Mouse (Mus musculus): ENCODE measurements at regions not wholly inside any gene's neighbourhood (a gene's known extent, or its start where the extent isn't known, plus 50 kb on each side); places are given as distances from the start of the nearest gene placed in this dataset.

- WGBS, result 74% methylated on average over 4 of the region's 4 CpGs
- H3K36me3 ChIP-seq (ENCODE audit: control insufficient read depth, insufficient read depth, low read length), result no peaks in the 10 kb centered on the region
- no peaks in the 10 kb centered on the region for H3K27me3 ChIP-seq (replicated peaks; ENCODE audit: control insufficient read depth, insufficient read depth, low read length)
- DNase-seq (ENCODE audit: low spot score), result no peak
- H3K4me2 ChIP-seq, result no peak overlapping the region
- no peak for ATAC-seq (replicated peaks; ENCODE audit: low FRiP score)
- H3K4me3 ChIP-seq (ENCODE audit: low read depth, low read length), result no peak overlapping the region
- H3K9me3 ChIP-seq (ENCODE audit: control insufficient read depth, low read length), result no peaks in the 10 kb centered on the region
- no peak overlapping the region for H3K9ac ChIP-seq (ENCODE audit: low read depth, low read length)
- H3K27ac ChIP-seq (ENCODE audit: low read depth, low read length), result no peak overlapping the region
- H3K4me1 ChIP-seq (replicated peaks; ENCODE audit: control insufficient read depth, insufficient read depth, low read length), result no peaks in the 10 kb centered on the region
Observed at GRCm38 (mm10) chr1:83752976-83753375, 345.0 kb upstream of the Sphkap start.

DNA sequence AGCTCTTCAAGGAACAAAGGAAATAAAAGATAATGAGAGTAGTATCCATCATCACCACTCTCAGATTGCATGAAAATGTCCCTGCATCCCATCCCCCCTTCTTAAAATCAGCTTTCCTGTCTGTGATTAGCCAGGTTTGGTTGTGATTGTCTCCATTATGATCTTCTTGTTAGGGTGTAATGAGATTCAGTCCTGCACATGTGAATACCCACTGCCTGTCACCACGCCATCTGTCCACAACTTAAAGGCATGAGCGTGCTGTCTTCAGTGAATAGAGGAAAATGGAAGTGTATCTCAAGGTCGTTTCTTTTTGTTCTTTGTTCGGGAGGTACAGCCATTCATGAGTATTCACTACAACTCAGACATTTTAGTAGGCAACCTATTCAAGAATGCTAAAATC lies 341.0 kb upstream of the Sphkap start:
- Histone ChIP-seq H3K36me3 (ENCODE audit: control insufficient read depth, insufficient read depth, low read length) (no peaks in the 10 kb centered on the region), H3K9ac (ENCODE audit: low read depth, low read length) (no peak overlapping the region), H3K27me3 (replicated peaks; ENCODE audit: control insufficient read depth, insufficient read depth, low read length) (no peaks in the 10 kb centered on the region), H3K4me2 (no peak overlapping the region), H3K9me3 (ENCODE audit: control insufficient read depth, low read length) (no peaks in the 10 kb centered on the region), H3K4me3 (ENCODE audit: low read depth, low read length) (no peak overlapping the region), H3K27ac (ENCODE audit: low read depth, low read length) (no peak overlapping the region), H3K4me1 (replicated peaks; ENCODE audit: control insufficient read depth, insufficient read depth, low read length) (no peaks in the 10 kb centered on the region)
- no peak for ATAC-seq (replicated peaks; ENCODE audit: low FRiP score)
- no peak for DNase-seq (ENCODE audit: low spot score)
- WGBS, result 72% methylated on average over 4 of the region's 4 CpGs

DNA sequence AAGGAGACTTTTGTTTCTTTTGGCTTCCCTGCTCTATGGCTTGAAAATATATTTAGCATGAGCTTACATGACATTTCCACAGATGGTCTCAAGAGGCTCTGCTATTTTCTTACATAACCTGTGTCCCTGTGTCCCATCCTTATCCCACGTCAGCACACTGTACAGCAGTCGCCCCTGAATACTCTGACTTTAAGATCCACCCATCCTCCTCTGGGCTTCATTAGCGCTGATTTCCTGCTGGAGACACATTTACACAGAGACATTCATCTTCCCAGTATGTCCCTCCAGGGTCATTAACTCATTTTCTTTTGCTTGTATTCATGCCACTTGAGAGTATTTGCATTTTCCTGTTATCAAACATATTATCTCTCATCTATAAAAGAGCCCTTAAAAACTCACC lies 340.1 kb upstream of the Sphkap start:
- no peak for ATAC-seq (replicated peaks; ENCODE audit: low FRiP score)
- DNase-seq (ENCODE audit: low spot score), result no peak
- Histone ChIP-seq H3K27ac (ENCODE audit: low read depth, low read length) (no peak overlapping the region), H3K4me1 (replicated peaks; ENCODE audit: control insufficient read depth, insufficient read depth, low read length) (no peaks in the 10 kb centered on the region), H3K4me3 (ENCODE audit: low read depth, low read length) (no peak overlapping the region), H3K36me3 (ENCODE audit: control insufficient read depth, insufficient read depth, low read length) (no peaks in the 10 kb centered on the region), H3K27me3 (replicated peaks; ENCODE audit: control insufficient read depth, insufficient read depth, low read length) (no peaks in the 10 kb centered on the region), H3K4me2 (no peak overlapping the region), H3K9ac (ENCODE audit: low read depth, low read length) (no peak overlapping the region), H3K9me3 (ENCODE audit: control insufficient read depth, low read length) (no peaks in the 10 kb centered on the region)
- WGBS, result 74% methylated on average over 3 of the region's 3 CpGs

DNA sequence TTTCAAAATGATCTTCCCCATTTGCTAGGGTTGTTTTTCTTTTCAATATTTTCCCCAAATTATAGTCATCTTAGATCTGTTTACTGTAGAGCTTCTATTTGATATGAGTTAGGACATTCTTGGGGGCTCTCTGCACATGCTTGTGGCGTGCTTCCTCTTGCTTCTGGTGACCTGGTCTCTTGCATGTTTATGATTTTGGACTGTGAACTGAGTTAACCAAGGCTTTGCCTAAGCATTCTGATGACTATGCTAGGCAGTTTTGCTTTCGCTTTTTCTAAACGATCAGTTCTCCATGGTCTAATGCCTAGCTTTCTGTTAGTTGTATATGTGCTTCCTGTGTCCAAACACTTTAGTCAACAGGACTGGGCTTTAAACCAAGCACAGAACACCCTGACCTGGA lies 339.4 kb upstream of the Sphkap start:
- no peaks in the 10 kb centered on the region for H3K9me3 ChIP-seq (ENCODE audit: control insufficient read depth, low read length)
- 80% methylated on average over 3 of the region's 3 CpGs for WGBS
- H3K4me1 ChIP-seq (replicated peaks; ENCODE audit: control insufficient read depth, insufficient read depth, low read length), result no peaks in the 10 kb centered on the region
- no peak overlapping the region for H3K4me3 ChIP-seq (ENCODE audit: low read depth, low read length)
- H3K36me3 ChIP-seq (ENCODE audit: control insufficient read depth, insufficient read depth, low read length), result no peaks in the 10 kb centered on the region
- no peak overlapping the region for H3K27ac ChIP-seq (ENCODE audit: low read depth, low read length)
- DNase-seq (ENCODE audit: low spot score), result no peak
- no peak overlapping the region for H3K9ac ChIP-seq (ENCODE audit: low read depth, low read length)
- H3K4me2 ChIP-seq, result no peak overlapping the region
- ATAC-seq (replicated peaks; ENCODE audit: low FRiP score), result no peak
- no peaks in the 10 kb centered on the region for H3K27me3 ChIP-seq (replicated peaks; ENCODE audit: control insufficient read depth, insufficient read depth, low read length)

GRCm38 (mm10) chr1:83746036-83746435 lies 338.0 kb upstream of the Sphkap start:
- Histone ChIP-seq H3K4me2 (no peak overlapping the region), H3K4me3 (ENCODE audit: low read depth, low read length) (no peak overlapping the region), H3K9me3 (ENCODE audit: control insufficient read depth, low read length) (no peaks in the 10 kb centered on the region), H3K36me3 (ENCODE audit: control insufficient read depth, insufficient read depth, low read length) (no peaks in the 10 kb centered on the region), H3K27me3 (replicated peaks; ENCODE audit: control insufficient read depth, insufficient read depth, low read length) (no peaks in the 10 kb centered on the region), H3K27ac (ENCODE audit: low read depth, low read length) (no peak overlapping the region), H3K9ac (ENCODE audit: low read depth, low read length) (no peak overlapping the region), H3K4me1 (replicated peaks; ENCODE audit: control insufficient read depth, insufficient read depth, low read length) (no peaks in the 10 kb centered on the region)
- no peak for DNase-seq (ENCODE audit: low spot score)
- 27% methylated on average over 6 of the region's 6 CpGs for WGBS
- no peak for ATAC-seq (replicated peaks; ENCODE audit: low FRiP score)

DNA sequence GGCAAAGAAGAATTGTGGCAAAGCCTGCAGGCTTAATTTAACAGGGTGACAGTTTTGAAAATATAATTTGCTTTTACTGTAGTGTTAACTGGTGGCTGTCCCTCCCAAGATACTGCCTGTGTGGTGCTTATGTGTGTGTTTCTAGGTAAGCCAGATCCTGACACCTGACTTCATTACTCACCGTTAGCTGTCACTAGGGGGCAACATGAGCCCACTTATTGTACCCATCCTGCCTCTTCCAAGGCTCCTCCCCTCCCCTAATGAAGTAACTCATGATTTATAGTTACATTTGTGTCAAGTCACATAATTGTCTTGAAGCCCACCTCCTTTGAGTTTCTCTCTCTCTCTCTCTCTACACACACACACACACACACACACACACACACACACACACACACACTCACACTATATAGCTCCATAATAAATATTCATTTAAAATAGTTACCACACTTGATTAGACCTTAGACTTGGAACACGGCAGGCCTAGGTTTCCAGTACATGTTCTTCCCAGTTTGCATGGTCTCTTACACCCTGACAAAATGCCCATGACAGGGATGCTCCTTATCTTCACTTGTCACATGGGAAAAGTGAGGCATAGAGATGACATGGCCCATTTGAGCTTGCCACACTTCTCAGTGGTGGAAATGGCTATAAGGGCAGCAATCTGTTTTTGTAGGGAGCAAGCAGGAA lies 328.6 kb upstream of the Sphkap start:
- no peak overlapping the region for H3K4me3 ChIP-seq (ENCODE audit: low read depth, low read length)
- DNase-seq (ENCODE audit: low spot score) (no peak), ATAC-seq (replicated peaks; ENCODE audit: low FRiP score) (no peak)
- H3K36me3 ChIP-seq (ENCODE audit: control insufficient read depth, insufficient read depth, low read length), result no peaks in the 10 kb centered on the region
- no peaks in the 10 kb centered on the region for H3K4me1 ChIP-seq (replicated peaks; ENCODE audit: control insufficient read depth, insufficient read depth, low read length)
- no peak overlapping the region for H3K4me2 ChIP-seq
- H3K9me3 ChIP-seq (ENCODE audit: control insufficient read depth, low read length), result no peaks in the 10 kb centered on the region
- 35% methylated on average over 2 of the region's 2 CpGs for WGBS
- no peaks in the 10 kb centered on the region for H3K27me3 ChIP-seq (replicated peaks; ENCODE audit: control insufficient read depth, insufficient read depth, low read length)
- H3K27ac ChIP-seq (ENCODE audit: low read depth, low read length), result no peak overlapping the region
- H3K9ac ChIP-seq (ENCODE audit: low read depth, low read length), result no peak overlapping the region

DNA sequence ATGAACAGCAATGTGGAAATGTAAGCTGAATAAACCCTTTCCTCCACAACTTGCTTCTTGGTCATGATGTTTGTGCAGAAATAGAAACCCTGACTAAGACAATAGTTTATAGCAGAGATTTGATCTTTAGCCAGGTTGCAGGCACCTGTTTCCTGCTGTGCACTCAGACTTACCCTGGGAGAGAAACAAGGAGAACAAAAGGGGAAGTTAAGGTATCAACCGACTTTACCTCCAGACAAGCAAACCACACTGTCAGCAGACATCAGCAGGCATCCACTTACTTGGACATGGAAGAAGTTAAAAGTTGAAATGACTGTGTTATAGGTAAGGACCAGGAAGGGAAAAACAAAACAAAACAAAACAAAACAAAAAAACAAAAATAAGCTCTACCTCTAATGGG lies 323.7 kb upstream of the Sphkap start:
- Histone ChIP-seq H3K4me2 (no peak overlapping the region), H3K4me1 (replicated peaks; ENCODE audit: control insufficient read depth, insufficient read depth, low read length) (no peaks in the 10 kb centered on the region), H3K9me3 (ENCODE audit: control insufficient read depth, low read length) (no peaks in the 10 kb centered on the region), H3K4me3 (ENCODE audit: low read depth, low read length) (no peak overlapping the region), H3K27ac (ENCODE audit: low read depth, low read length) (no peak overlapping the region), H3K36me3 (ENCODE audit: control insufficient read depth, insufficient read depth, low read length) (no peaks in the 10 kb centered on the region), H3K9ac (ENCODE audit: low read depth, low read length) (no peak overlapping the region), H3K27me3 (replicated peaks; ENCODE audit: control insufficient read depth, insufficient read depth, low read length) (no peaks in the 10 kb centered on the region)
- 46% methylated on average over 1 of the region's 1 CpGs for WGBS
- DNase-seq (ENCODE audit: low spot score) (no peak), ATAC-seq (replicated peaks; ENCODE audit: low FRiP score) (no peak)

DNA sequence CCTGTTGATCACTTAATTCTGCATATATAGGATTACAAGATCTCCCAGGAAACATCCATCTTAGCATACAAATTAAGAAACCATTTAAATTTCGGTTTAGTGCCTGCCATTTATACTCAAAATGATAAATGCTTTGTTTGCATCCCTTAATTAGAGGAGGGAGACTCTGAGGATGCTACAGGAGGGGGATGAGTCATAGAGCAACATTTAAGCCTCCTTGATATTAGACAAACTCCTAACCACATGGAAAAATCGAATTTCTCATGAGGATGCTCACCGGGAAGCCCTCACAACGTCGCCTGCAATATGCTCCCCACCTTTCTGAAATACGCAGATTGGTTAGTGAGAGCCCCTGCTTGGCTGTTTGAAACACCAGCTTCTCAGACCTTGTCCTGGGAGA lies 320.8 kb upstream of the Sphkap start:
- ATAC-seq (replicated peaks; ENCODE audit: low FRiP score) (no peak), DNase-seq (ENCODE audit: low spot score) (no peak)
- H3K4me3 ChIP-seq (ENCODE audit: low read depth, low read length), result no peak overlapping the region
- 72% methylated on average over 6 of the region's 6 CpGs for WGBS
- no peaks in the 10 kb centered on the region for H3K27me3 ChIP-seq (replicated peaks; ENCODE audit: control insufficient read depth, insufficient read depth, low read length)
- H3K9ac ChIP-seq (ENCODE audit: low read depth, low read length), result no peak overlapping the region
- H3K36me3 ChIP-seq (ENCODE audit: control insufficient read depth, insufficient read depth, low read length), result no peaks in the 10 kb centered on the region
- no peak overlapping the region for H3K4me2 ChIP-seq
- H3K4me1 ChIP-seq (replicated peaks; ENCODE audit: control insufficient read depth, insufficient read depth, low read length), result no peaks in the 10 kb centered on the region
- H3K9me3 ChIP-seq (ENCODE audit: control insufficient read depth, low read length), result no peaks in the 10 kb centered on the region
- no peak overlapping the region for H3K27ac ChIP-seq (ENCODE audit: low read depth, low read length)

- DNase-seq (ENCODE audit: low spot score), result no peak
- Histone ChIP-seq H3K4me1 (replicated peaks; ENCODE audit: control insufficient read depth, insufficient read depth, low read length) (no peaks in the 10 kb centered on the region), H3K4me2 (no peak overlapping the region), H3K27ac (ENCODE audit: low read depth, low read length) (no peak overlapping the region), H3K36me3 (ENCODE audit: control insufficient read depth, insufficient read depth, low read length) (no peaks in the 10 kb centered on the region), H3K9me3 (ENCODE audit: control insufficient read depth, low read length) (no peaks in the 10 kb centered on the region), H3K9ac (ENCODE audit: low read depth, low read length) (no peak overlapping the region), H3K4me3 (ENCODE audit: low read depth, low read length) (no peak overlapping the region), H3K27me3 (replicated peaks; ENCODE audit: control insufficient read depth, insufficient read depth, low read length) (no peaks in the 10 kb centered on the region)
- ATAC-seq (replicated peaks; ENCODE audit: low FRiP score), result no peak
- 91% methylated on average over 4 of the region's 4 CpGs for WGBS
Observed at GRCm38 (mm10) chr1:83727938-83728337, 319.9 kb upstream of the Sphkap start.
